Mouse (Mus musculus): ENCODE measurements around the gene Adamts17.

GRCm38 (mm10) chr7:67004220-67004619 lies 164.7 kb downstream of the Adamts17 start:
- TF ChIP-seq TAL1 (IDR thresholded peaks at IDR 0.05; ENCODE audit: low read length) (no peak), TCF12 (IDR thresholded peaks at IDR 0.05; ENCODE audit: low read depth, low read length) (no peak), ELF1 (IDR thresholded peaks at IDR 0.05; ENCODE audit: low read depth, low read length) (no peak)

All from MEL (cell line).